Mouse (Mus musculus) ES-E14 (cell line): ENCODE data around the gene Dnajb2. TPM values are rescaled to one million over a fixed set of nuclear protein-coding genes. Genes with fewer than 3 reads are reported as not detected.

ENCODE experiments used
- DNase-seq: peaks from one replicate; pipeline ENCODE4 v3.0.0-alpha.2; 2013; ENCODE audit warnings: low read depth, low spot score
- H3K27ac ChIP-seq: 2 replicates; pipeline ENCODE4 v1.5.1; 2012; ENCODE audit warnings: low read depth, mild to moderate bottlenecking, low read length, moderate library complexity, mixed read lengths; ENCODE audit not compliant: poor library complexity, insufficient read depth, severe bottlenecking
- H3K36me3 ChIP-seq: 2 replicates; pipeline ENCODE4 v1.6.1; 2012; ENCODE audit warnings: mild to moderate bottlenecking, low read length, moderate library complexity, mixed read lengths; ENCODE audit not compliant: control insufficient read depth, poor library complexity, insufficient read depth, severe bottlenecking
- H3K4me1 ChIP-seq, 2 experiments: fragments of 150-350 bp in 1 of 2; sonication (generic) in 1 of 2; 2 replicates each; pipeline ENCODE4 v1.6.1; 2012; ENCODE audit warnings: low read length in 2 of 2, mild to moderate bottlenecking in 1 of 2, mixed read lengths in 1 of 2; ENCODE audit not compliant: control insufficient read depth in 2 of 2, insufficient read depth in 2 of 2, poor library complexity in 1 of 2
- H3K4me3 ChIP-seq, 2 experiments: fragments of 150-350 bp in 1 of 2; sonication (generic) in 1 of 2; 2 replicates each; pipeline ENCODE4 v1.5.1; 2012; ENCODE audit warnings: low read length in 2 of 2, low read depth in 1 of 2, mild to moderate bottlenecking in 1 of 2, mixed read lengths in 1 of 2; ENCODE audit not compliant: insufficient read depth in 1 of 2, poor library complexity in 1 of 2, severe bottlenecking in 1 of 2
- H3K9ac ChIP-seq: 2 replicates; pipeline ENCODE4 v1.6.1; 2012; ENCODE audit warnings: low read depth, mild to moderate bottlenecking, low read length, mixed read lengths; ENCODE audit not compliant: poor library complexity, insufficient read depth, severe bottlenecking
- H3K9me3 ChIP-seq: fragments of 150-350 bp; sonication (generic); 2 replicates; pipeline ENCODE4 v1.6.1; 2012; ENCODE audit warnings: low read depth, mild to moderate bottlenecking, low read length; ENCODE audit not compliant: control insufficient read depth, insufficient read depth
- CHD2 ChIP-seq: IDR thresholded peaks from 2 replicates; pipeline ENCODE4 v1.6.1; 2014; ENCODE audit warnings: mild to moderate bottlenecking, low read depth, low read length, inconsistent platforms
- HCFC1 ChIP-seq: IDR thresholded peaks from 2 replicates; pipeline ENCODE4 v1.6.1; 2012; ENCODE audit warnings: low read length, inconsistent platforms, borderline replicate concordance; ENCODE audit not compliant: insufficient read depth
- MAFK ChIP-seq: IDR thresholded peaks from 2 replicates; pipeline ENCODE4 v1.6.1; 2014; ENCODE audit warnings: mild to moderate bottlenecking, low read depth, low read length, inconsistent platforms; ENCODE audit not compliant: insufficient read depth
- ZC3H11A ChIP-seq: IDR thresholded peaks from 2 replicates; pipeline ENCODE4 v1.6.1; 2012; ENCODE audit warnings: low read depth, mild to moderate bottlenecking, inconsistent platforms, low read length, borderline replicate concordance
- ZNF384 ChIP-seq: IDR thresholded peaks from 2 replicates; pipeline ENCODE4 v1.6.1; 2012; ENCODE audit warnings: low read depth, low read length, inconsistent platforms
- in situ Hi-C, 2 experiments: fragments of 600-800 bp; cut with MboI; formaldehyde crosslinking; loops; one replicate each; pipeline ENCODE4 v1.15.1; 2025; ENCODE audit warnings: low sequenced_read_pairs in 2 of 2, inconsistent platforms in 1 of 2; ENCODE audit not compliant: unreplicated experiment in 2 of 2
- total RNA-seq: library from RNA; depleted of rRNA; stranded (reverse); fragments of 300-350 nt; gene quantifications from 2 replicates; pipeline ENCODE4 v1.2.3, GENCODE M21; 2012; rRNA removed

Gene Dnajb2
- 15.8 and 17.7 TPM in 2 replicates for total RNA-seq

DNA sequence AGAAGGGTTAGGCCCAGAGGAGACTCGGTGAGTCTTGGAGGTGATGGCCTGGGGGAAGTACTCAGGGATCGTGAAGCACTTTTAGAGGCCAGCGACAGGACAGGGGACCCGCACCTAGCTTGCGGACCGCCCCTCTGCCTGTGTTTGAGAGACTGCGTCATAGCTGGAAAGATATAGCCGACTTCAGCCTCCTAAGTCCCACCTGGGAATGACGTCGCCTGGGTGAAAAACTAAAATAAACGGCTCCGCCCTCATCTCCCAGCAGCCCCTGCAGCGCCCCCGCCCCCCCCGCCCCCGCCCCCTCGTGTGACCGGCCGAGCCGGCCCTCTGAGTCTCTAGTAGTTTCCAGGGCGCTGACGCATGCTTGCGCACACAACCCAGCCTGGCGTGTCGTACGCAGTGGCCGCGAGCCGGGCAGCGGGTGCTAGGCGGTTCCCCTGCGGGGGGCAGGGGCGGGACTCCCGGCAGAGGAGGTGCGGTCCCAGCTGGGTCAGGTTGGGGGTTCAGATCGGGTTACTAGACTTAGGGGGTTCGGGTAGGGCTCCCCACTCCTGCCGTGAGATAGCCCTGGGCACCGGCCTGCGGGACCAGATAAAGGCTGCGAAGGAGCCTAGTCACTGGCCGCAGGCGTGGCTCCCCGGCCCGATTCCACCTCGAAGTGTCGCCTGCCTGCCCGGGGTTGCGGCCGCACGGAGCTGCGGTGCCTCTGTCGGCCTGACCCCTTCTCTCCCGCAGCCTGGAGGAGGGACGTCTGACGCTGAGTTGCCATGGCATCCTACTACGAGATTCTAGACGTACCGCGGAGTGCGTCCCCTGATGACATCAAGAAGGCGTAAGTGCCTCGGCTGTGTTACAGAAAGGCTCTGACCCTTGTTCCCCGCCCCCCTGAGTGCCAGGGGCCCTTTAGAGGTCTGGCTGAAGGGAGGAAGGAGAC lies at the start of gene Dnajb2:
TSS of gene Dnajb2 (plus strand) at position 290 of the 934 bp plus-strand sequence.
- H3K9ac ChIP-seq: peak within 1 kb of the TSS; percentile 84
- TF ChIP-seq HCFC1: no peak
- no peak for TF ChIP-seq MAFK
- no peak for TF ChIP-seq ZNF384
- no peak for TF ChIP-seq CHD2
- no peak for TF ChIP-seq ZC3H11A
- H3K4me1 ChIP-seq: peaks cover 2 to 13% of the 10 kb centered on the region in 2 experiments; a peak in 2 of 4 replicates
- H3K9me3 ChIP-seq: no peaks in the 10 kb centered on the region
- H3K36me3 ChIP-seq: peaks cover 9% of the 10 kb centered on the region
- in situ Hi-C loops: no loop called here
- H3K4me3 ChIP-seq: peak within 1 kb of the TSS; percentile 75 to 83
- DNase-seq: no peak
- no peak within 1 kb of the TSS for H3K27ac ChIP-seq

DNA sequence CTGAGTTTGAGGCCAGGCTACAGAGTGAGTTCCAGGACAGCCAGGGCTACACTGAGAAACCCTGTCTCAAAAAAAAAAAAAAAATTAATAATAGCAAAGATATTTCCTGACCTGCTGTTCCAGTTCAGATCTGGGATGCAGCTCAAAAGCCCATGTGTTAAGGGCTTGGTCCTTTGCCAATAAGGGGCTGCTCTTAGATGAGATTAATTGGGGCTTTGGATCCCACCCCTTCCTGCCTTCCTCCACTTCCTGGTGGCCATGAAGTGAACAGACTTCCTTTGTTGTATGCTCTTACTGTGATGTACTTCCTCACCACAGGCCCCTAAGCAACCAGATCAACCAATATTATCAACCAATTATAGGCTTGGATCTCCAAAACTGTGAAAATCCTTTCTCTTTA lies 49.1 kb upstream of the Dnajb2 start:
- no peak overlapping the region for H3K4me3 ChIP-seq
- H3K4me1 ChIP-seq: 0 out of 4 replicates have a peak, but pooled peaks cover 0 to 2% of the 10 kb centered on the region in 2 experiments
- no peak overlapping the region for H3K9ac ChIP-seq
- no peak for TF ChIP-seq ZC3H11A
- TF ChIP-seq CHD2: no peak
- TF ChIP-seq MAFK: no peak
- no peak for TF ChIP-seq HCFC1
- no peak for TF ChIP-seq ZNF384
- H3K9me3 ChIP-seq: no peaks in the 10 kb centered on the region
- H3K36me3 ChIP-seq: peaks cover 3% of the 10 kb centered on the region; the same call in 1 of the 2 replicates
- DNase-seq: no peak
- in situ Hi-C loops: no loop called here
- no peak overlapping the region for H3K27ac ChIP-seq

DNA sequence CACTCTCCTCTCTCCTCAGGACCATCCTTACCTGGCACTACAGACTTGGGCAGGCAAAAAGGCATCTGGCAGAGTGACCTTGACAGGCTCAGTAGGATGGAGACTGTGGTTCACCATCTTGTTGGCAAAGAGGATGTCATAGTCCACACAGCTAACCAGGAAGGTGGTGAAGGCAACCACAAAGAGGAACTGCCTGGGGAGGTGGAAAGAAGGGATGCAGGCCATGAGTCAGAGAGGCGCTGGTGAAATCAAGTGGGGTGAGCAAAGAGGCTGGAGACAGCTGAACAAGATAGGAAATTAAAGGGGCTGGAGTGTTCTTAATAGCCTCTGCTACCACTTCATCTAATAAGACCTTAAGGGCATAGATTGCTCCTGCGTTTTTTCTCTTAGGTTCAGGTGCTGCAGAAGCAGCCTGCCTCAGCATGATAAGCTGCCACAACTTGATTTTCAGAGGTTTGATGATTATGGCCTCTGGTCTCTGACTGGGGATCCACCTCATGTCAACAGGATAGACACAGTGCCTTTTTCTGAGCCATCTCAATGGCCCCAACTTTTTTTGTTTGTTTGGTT lies 48.2 kb upstream of the Dnajb2 start:
- TF ChIP-seq HCFC1: no peak
- no peak for TF ChIP-seq MAFK
- TF ChIP-seq CHD2: no peak
- no peak for TF ChIP-seq ZC3H11A
- TF ChIP-seq ZNF384: no peak
- no peaks in the 10 kb centered on the region for H3K9me3 ChIP-seq
- no peak overlapping the region for H3K27ac ChIP-seq
- in situ Hi-C loops: no loop called here
- no peak for DNase-seq
- H3K36me3 ChIP-seq: peaks cover 3% of the 10 kb centered on the region; the same call in 1 of the 2 replicates
- peaks cover 2 to 3% of the 10 kb centered on the region in 2 experiments; a peak in 1 of 4 replicates for H3K4me1 ChIP-seq
- no peak overlapping the region for H3K9ac ChIP-seq
- H3K4me3 ChIP-seq: no peak overlapping the region

DNA sequence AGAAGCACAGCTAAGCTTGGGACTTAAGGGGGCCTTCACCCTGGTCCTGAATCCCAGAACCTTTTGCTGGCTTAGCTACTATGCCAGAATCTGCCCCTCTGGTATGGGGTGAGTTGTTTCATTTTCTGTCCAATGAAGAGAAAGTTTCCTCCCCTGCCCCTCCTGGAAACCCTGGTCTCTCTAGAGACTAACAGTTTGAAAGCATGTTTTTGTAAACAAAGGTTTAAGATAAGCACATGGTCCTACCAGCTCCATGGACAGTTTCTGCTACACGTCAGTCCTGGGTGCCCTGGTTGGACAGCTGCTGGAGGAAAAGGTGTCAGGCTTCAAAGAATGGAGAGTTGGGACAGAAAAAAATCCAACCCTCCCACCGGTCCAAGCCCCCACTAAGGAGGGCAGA lies 45.6 kb upstream of the Dnajb2 start:
- no peak overlapping the region for H3K4me3 ChIP-seq
- no peak overlapping the region for H3K9ac ChIP-seq
- no peak overlapping the region for H3K27ac ChIP-seq
- H3K4me1 ChIP-seq: peaks cover 2 to 6% of the 10 kb centered on the region in 2 experiments; a peak in 1 of 4 replicates
- TF ChIP-seq HCFC1 (no peak), ZC3H11A (no peak), MAFK (no peak), CHD2 (no peak), ZNF384 (no peak)
- peaks cover 2% of the 10 kb centered on the region for H3K36me3 ChIP-seq
- DNase-seq: no peak
- in situ Hi-C loops: no loop called here
- H3K9me3 ChIP-seq: no peaks in the 10 kb centered on the region
